Mouse (Mus musculus): ENCODE data around the gene E330034G19Rik.
"Not testable (repeated sequence)": the region's sequence is repeated elsewhere in the genome, so short reads cannot be mapped to it uniquely, and the experiment has no call there.

Gene E330034G19Rik

DNA sequence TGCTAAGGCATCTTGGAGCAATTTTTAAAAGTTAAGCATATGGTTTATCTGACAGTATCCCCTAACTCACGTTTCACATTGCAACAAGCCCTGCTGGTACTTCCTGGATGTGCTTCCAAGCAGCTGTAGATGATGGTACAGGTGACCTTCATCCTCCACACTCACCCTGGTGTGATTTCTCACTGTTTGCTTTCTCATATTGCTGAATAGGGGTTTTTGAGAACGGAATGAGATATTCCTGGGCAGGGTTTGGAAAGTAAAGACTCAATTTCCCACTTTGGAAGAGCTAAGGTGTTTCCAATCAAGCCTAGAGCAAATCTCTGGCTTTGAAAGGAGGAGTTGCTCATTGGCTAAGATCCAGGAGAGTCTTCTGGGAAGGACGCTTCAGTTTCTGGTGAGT, at the start of gene E330034G19Rik:
Gene E330034G19Rik (plus strand): TSS at position 301 of the 400 bp plus-strand sequence.
- no peak for DNase-seq

DNA sequence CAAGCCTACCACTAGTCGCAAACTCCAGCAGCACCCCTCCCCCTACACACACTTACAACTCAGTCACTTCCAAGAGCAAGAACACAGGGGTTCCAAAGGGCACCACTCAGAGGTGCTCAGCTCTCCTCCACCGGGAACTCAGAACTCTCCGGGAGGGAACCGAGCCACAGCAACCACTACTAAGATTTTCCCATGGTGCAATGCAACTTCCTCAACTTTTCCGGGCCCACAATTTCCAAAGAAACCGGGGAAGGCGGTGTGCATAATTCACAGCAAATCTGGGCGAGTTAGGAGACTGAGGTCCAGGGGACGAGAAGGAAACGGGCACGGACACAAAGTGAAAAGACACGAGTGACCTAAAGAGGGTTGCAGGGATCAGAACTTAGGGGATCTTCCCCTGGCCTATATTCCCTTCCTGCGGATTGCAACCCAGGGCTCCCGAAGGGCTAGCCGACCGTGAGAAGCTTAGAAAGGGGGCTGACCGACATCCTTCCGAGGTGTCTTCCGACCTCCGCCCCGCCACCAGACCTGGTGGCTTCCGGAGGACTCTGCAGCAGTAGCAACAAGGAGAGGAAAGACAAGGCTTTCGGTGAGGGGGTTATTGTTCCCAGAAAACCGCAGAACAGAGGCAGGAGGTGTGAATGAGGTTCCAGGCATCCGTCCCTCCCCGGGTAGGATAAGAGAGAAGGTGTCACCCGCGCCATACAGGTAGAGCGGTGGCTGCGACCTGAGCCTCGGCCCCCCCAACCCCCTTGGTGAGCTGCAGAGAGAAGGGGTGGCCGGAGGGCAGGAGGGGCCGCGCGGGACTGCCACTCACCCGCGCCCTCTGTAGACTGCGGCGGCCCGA, 48.5 kb upstream of the E330034G19Rik start:
- peak; percentile 75 for DNase-seq

DNA sequence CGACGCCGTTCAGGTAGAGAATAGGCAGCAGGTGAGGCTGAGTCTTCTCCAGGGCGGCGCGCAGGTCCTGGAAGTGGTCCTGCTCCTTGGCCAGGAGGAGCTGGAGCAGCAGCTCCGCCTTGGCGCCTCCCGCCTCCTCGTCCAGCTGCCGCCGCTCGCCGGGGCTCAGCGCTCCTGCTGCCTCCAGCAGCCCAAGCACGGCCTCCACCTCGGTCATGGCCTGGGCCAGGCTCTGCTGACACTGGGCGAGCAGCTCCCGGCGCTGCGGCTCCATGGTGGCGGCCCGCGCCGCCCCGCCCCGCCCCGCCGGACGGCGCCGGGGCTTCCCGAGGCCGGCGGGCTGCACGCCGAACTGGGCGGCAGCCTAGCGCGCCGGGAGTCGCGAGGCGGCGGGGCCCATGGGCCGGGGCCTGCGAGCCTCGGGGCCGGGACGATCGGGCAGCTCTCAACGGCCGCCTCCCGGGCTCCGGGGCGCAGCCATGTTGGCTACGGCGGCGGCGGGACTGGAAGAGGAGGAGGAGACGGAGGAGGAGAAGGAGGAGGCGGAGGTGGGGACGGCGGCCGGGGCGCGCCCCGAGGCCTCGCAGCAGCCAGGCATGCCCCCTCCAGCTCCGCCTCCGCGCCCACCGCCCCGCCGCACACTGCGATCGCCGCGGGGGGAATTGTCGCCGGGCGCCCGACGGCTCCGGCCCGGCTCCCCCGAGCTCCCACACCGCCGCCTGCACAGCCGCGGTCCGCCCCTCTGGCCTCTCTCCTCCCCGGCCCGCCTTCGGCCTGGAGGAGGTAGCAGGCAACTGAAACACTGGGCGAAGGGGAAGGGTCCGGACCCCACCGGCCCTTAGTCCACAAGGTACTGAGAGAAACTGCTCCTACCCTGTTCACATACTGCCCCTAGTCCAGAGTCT, 47.6 kb upstream of the E330034G19Rik start, which contains the start of gene Dlg5:
Gene Dlg5 (minus strand): TSS at position 744 of the 905 bp plus-strand sequence.
- DNase-seq: peak; percentile 51

DNA sequence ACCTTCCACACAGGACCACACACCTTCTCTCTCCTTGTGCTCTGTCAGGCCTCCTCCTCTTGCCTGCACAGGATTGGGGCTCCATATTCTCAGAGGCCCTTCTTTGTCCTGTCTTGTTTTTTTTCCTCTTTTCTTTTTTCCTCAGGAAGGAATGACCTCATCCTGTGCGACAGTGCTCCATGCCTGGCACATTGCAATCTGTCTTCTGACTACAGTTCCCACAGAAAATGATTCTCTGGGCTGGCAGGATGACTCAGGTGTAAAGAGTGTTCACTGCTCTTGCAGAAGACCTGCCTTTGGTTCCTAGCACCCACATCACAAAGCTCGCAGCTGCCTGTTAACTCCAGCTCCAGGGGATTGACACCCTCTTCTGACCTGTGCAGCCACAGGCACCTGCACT, 43.1 kb upstream of the E330034G19Rik start:
- no peak for DNase-seq

GRCm38 (mm10) chr14:24251326-24251725, 41.7 kb upstream of the E330034G19Rik start:
- DNase-seq: peak; percentile 12

- DNase-seq: peak; percentile 35
These were observed 39.3 kb upstream of the E330034G19Rik start for GRCm38 (mm10) chr14:24253611-24254202.

DNA sequence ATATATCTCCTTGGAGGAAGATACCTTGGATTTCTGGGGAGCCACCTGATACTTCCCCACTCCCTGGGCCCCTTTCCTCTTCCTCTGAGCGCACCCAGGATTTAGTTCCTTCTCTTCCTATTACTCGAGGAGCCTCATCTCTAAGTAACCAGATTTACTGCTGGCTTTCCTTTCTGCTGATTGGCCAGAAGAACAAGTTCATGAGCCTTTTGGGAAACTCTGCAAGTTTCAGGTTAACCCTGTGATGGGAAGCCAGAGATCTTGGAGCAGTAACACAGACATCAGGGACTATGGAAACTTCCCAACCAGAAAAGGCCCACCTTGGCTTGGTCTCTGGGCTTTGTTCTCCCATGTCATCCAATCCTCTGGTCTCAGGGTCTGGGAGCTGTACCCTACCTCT, 37.1 kb upstream of the E330034G19Rik start:
- no peak for DNase-seq

DNA sequence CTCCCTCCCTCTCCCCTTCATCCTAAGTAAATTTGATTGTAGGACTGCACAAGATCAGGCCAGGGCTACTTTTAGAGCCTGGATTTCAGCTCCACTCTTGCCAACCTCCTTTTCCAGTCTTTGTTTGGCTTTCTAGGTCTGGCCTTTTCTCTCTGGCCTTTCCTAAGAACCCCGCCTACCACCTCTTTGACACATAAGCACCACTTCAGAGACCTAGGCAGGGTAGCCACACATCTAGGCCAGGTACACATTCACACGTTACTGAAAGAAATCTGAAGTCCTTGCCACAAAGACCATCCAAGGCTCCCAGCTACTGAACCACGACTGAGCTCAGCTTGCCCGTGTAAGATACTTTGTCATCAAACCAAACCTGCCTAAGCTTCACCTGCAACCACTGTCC, 32.6 kb upstream of the E330034G19Rik start:
- peak; percentile 65 for DNase-seq

DNA sequence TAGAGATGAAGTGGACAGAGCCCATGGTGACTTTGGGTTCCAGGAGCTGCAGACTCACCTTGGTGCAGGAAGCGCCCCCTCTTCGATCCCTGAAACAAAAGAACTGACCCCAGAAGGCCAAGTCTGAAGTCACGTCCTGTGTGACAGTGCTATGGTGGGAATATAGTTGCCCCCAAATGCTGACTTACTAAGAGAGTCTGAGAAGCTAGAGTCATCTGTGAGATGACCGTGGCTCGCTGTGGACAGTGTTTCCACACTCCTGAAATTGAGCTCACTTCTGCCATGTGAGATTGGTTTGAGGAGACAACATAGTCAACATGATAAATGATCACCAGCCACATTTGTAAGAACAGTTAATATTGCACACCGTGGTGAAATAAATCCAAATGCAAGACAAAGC, 30.6 kb upstream of the E330034G19Rik start:
- DNase-seq: no peak

DNA sequence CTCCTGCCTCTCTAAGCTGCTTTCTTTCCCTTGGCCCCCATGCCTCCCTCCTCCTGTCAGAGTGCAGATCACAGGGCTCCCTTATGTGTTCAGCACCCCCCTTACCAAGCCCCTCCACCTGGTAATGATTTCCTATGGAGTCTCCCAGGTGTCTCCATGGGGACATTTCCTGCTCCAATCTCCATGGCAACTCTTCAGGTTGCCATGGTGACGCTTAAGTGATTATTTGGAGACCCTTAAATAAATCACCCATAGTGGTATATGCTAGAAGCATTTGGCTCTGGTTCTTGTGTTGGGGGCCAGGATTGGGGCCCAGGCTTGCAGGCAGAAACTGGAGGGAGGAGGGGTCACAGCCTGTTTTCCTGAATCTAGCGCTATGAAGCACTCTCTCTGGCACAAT, 30.1 kb upstream of the E330034G19Rik start:
- DNase-seq: no peak

DNA sequence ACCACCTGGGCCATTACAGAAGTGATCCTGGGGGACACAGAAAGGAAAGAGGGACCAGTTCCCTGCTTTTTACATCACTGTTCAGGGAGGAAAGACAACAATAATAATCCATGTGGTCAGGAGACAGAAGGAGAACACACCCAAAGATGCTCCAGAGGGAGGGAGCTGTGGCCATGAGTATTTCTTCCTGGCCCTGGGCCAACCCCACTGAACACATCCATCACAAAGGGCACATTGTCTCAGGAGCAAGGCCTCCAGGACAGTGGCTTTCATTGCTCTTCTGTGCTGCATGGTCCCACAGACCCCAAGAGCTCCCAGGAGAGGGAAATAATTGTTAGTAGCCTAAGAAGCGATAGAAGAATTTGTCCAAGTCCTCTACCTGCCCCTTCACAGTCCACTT, 23.4 kb upstream of the E330034G19Rik start:
- DNase-seq: peak; percentile 10

GRCm38 (mm10) chr14:24273575-24273974, 19.4 kb upstream of the E330034G19Rik start:
- DNase-seq: peak; percentile 67

DNA sequence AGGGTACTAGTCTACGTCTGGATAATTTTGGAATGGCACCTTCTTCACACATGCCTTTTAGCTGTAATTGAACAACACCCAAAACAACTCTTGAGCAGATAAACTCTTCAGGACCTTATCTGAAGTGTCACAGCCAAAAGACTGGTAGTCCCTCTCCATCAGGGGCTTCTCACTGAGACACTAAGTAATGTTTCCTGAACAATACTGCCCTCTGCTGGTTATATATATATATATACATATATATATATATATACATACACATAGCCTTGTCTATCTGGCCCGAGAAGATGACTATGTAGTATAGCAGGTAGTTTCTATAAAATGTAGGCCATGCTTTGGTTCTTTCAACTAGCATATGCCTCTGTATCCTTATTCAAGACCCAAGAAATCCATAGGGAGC, 17.5 kb upstream of the E330034G19Rik start:
- DNase-seq: no peak

GRCm38 (mm10) chr14:24281278-24281677, 11.7 kb upstream of the E330034G19Rik start:
- DNase-seq: no peak

- no peak for DNase-seq
These were observed 10.7 kb upstream of the E330034G19Rik start for GRCm38 (mm10) chr14:24282276-24282675.

DNA sequence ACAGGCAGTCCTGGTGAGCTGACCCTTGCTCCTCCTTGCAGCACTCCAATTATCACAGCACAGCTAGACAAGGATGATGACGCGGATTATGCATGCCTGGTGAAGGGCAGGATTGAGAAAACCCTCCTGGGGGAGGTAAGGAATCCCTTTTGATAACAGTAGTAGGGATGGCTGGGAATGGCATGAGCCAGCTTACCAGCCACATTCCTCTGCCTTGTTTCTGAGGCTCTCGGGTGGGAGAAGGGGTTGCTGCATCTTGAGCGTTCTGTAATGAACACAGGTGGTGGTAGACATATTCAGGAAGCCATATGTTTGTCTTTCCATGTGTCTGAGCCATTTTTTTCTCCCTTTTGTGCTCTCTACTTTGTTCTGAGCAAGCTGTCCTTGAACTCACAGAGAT, 6.9 kb upstream of the E330034G19Rik start:
- DNase-seq: no peak

GRCm38 (mm10) chr14:24290726-24291125, 2.3 kb upstream of the E330034G19Rik start:
- no peak for DNase-seq

GRCm38 (mm10) chr14:24293631-24294030, 617 bp downstream of the E330034G19Rik start:
- no peak for DNase-seq

- not testable (repeated sequence) for DNase-seq
These were observed 9.1 kb downstream of the E330034G19Rik start for GRCm38 (mm10) chr14:24302126-24302525.

GRCm38 (mm10) chr14:24306667-24307066, 13.7 kb downstream of the E330034G19Rik start:
- no peak for DNase-seq

DNA sequence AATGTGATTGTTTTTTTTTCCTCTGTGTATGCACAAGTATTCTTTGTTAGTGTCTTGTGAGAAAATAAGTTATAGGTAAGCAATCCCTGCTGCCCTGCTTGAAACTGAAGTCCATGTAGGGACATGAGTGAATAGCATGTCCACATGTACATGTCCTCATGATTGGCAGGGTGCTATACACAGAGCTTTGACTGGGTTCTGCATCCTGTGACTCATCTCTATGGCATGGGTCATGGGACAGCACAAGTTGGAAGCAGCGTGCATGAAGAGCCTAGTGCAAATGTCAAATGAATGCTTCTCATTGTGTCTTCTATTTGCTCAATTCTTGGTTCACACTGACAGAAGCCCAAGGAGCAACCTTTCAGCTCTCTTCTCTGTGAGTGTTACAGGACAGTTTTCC, 14.1 kb downstream of the E330034G19Rik start:
- no peak for DNase-seq

GRCm38 (mm10) chr14:24311110-24311509, 18.1 kb downstream of the E330034G19Rik start:
- peak; percentile 71 for DNase-seq

- DNase-seq: not testable (repeated sequence)
These were observed 54.0 kb downstream of the E330034G19Rik start for GRCm38 (mm10) chr14:24347007-24347406.
